Mouse (Mus musculus) hindbrain, embryonic 14.5 days (tissue): ENCODE results near the gene 1700020D05Rik. TPM values are rescaled to one million over a fixed set of nuclear protein-coding genes. Genes with fewer than 3 reads are reported as not detected.
"Not testable (repeated sequence)": the region's sequence is repeated elsewhere in the genome, so short reads cannot be mapped to it uniquely, and the experiment has no call there.

Experiments
- ATAC-seq: fragments of 200-750 bp; cut with Nextera tagmentation; 2 replicates; pipeline ENCODE4 v1.8.0; 2017; ENCODE audit warnings: moderate number of reproducible peaks, mild to moderate bottlenecking, moderate TSS enrichment, moderate library complexity; ENCODE audit not compliant: low FRiP score
- DNase-seq: peaks from one replicate; pipeline ENCODE4 v3.0.0-alpha.2; 2015; ENCODE audit warnings: low spot score
- H3K27ac ChIP-seq: fragments of 300-500 bp; sonication (generic); 2 replicates; pipeline ENCODE4 v1.5.1; 2014; ENCODE audit warnings: mild to moderate bottlenecking, moderate library complexity
- H3K27me3 ChIP-seq: fragments of 300-500 bp; sonication (generic); 2 replicates; pipeline ENCODE4 v1.6.1; 2014; ENCODE audit warnings: mild to moderate bottlenecking, low read length, mixed read lengths; ENCODE audit not compliant: control insufficient read depth, insufficient read depth
- H3K36me3 ChIP-seq: fragments of 300-500 bp; sonication (generic); replicated peaks from 2 replicates; pipeline ENCODE4 v1.6.1; 2014; ENCODE audit not compliant: control insufficient read depth, insufficient read depth
- H3K4me1 ChIP-seq: fragments of 300-500 bp; sonication (generic); replicated peaks from 2 replicates; pipeline ENCODE4 v1.6.1; 2014; ENCODE audit warnings: antibody characterized with exemption, low read length, mixed read lengths; ENCODE audit not compliant: control insufficient read depth, insufficient read depth
- H3K4me2 ChIP-seq: fragments of 300-500 bp; sonication (generic); replicated peaks from 2 replicates; pipeline ENCODE4 v1.6.1; 2014; ENCODE audit warnings: mild to moderate bottlenecking, moderate library complexity
- H3K4me3 ChIP-seq: fragments of 300-500 bp; sonication (generic); replicated peaks from 2 replicates; pipeline ENCODE4 v1.5.1; 2014; ENCODE audit warnings: mild to moderate bottlenecking, low read length
- H3K9ac ChIP-seq: fragments of 300-500 bp; sonication (generic); 2 replicates; pipeline ENCODE4 v1.6.1; 2014
- H3K9me3 ChIP-seq: fragments of 300-500 bp; sonication (generic); 2 replicates; pipeline ENCODE4 v1.6.1; 2016; ENCODE audit warnings: low read length; ENCODE audit not compliant: control insufficient read depth
- WGBS: fragments of 180-500 bp; shearing (Covaris S2); extraction: QIAGEN DNeasy Blood & Tissue Kit; methylation state at CpG from one replicate; pipeline ENCODE4 v1.1.7; 2014; 5-methylcytosine and 5-hydroxymethylcytosine counted together
- polyA plus RNA-seq: library from polyadenylated mRNA; unstranded; fragments of >200 nt; fragmentation: Nextera tagmentation; extraction: Ambion mirVana; gene quantifications from 2 replicates; pipeline ENCODE4 v1.2.1, GENCODE M21; 2014

1700020D05Rik gene
- polyA plus RNA-seq, 1 experiment from 2014 or later, result 0.58 TPM

DNA sequence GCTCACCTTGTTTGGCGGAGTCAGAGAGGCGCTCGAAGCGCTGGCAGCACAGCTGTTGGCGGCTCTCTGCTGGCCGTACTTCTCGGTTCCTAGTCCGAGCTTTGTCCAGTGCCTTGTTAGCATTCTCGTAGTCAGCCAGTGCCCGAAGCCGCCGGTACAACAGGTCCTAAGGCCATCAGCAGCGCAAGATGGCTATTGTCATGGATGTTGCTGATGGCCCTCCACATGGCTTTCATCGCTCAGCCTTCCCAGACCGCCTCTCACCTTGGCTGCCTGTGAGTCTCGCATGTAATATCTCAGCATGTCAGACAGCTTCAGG, 7.6 kb downstream of the 1700020D05Rik start:
- no peaks in the 10 kb centered on the region for H3K27me3 ChIP-seq
- H3K9me3 ChIP-seq, result no peaks in the 10 kb centered on the region
- peaks cover 74% of the 10 kb centered on the region for H3K36me3 ChIP-seq
- H3K4me3 ChIP-seq, result no peak overlapping the region
- DNase-seq, result no peak
- H3K9ac ChIP-seq, result no peak overlapping the region
- ATAC-seq, result no peak
- H3K27ac ChIP-seq, result no peak overlapping the region
- WGBS, result 86% methylated on average over 16 of the region's 16 CpGs
- peaks cover 12% of the 10 kb centered on the region; the same call in 1 of the 2 replicates for H3K4me1 ChIP-seq
- no peak overlapping the region for H3K4me2 ChIP-seq

DNA sequence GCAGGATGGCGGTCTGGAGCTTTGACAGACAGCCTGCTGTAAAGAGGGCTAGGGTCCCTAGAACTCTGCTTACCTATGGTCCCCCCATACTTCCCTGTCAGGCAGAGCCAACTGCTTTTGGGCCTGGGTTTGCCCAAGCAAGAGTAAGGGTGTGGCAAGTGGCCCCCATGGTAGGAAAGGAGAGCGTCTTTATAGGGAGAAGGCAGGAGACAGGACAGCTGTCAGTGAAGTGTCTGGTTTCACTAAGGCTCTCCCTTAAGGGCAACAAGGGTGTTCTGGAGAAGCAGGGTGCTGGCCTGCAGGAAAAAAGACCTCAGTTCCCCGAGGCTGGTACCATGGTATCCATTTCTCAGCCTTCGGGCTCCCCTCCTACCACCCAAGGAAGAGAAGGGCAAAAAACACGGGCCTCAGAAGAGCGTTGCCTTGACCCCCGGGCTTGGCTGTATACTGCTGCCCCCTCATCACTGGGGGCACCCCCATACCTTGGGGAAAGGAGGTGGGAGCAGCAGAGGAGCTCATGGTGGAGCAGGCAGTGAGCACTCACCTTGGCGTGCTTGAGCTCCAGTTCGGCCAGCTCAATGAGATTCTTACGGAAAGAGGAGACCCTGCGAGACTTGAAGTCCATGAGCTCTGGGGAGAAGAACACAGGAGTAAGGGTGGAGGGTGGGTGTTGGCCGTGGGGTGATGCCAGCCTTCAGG, 8.1 kb downstream of the 1700020D05Rik start:
- Histone ChIP-seq H3K9me3 (no peaks in the 10 kb centered on the region), H3K9ac (no peak overlapping the region), H3K27ac (no peak overlapping the region), H3K4me2 (no peak overlapping the region), H3K4me3 (no peak overlapping the region), H3K27me3 (no peaks in the 10 kb centered on the region), H3K36me3 (peaks cover 74% of the 10 kb centered on the region), H3K4me1 (peaks cover 12% of the 10 kb centered on the region; the same call in 1 of the 2 replicates)
- ATAC-seq (no peak), DNase-seq (no peak)
- WGBS, result 89% methylated on average over 12 of the region's 12 CpGs

DNA sequence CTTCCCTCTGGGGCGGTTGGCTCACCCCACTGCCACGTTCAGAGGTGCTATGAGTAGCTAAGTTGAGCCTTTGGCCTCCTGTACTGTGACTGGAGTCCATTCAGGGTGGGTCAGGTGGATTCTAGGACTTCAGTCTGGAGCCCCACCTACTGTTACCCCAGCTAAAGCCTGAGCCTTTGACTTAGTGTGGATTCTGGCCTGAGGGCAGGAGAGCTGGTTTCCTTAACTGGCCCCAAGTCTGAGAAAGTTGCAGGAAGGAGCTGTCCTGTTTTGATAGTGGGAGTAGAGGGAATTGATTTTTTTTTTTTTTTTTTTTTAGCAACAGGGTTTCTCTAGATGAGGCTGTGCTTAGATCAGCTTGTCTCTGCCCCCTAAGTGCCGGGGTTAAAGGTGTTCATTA, 9.3 kb downstream of the 1700020D05Rik start:
- 94% methylated on average over 3 of the region's 3 CpGs for WGBS
- H3K36me3 ChIP-seq, result peaks cover 69% of the 10 kb centered on the region
- no peaks in the 10 kb centered on the region for H3K9me3 ChIP-seq
- no peak for DNase-seq
- peaks cover 19% of the 10 kb centered on the region for H3K4me1 ChIP-seq
- ATAC-seq, result no peak
- no peak overlapping the region for H3K4me3 ChIP-seq
- no peaks in the 10 kb centered on the region for H3K27me3 ChIP-seq
- no peak overlapping the region for H3K27ac ChIP-seq
- no peak overlapping the region for H3K9ac ChIP-seq
- no peak overlapping the region for H3K4me2 ChIP-seq

DNA sequence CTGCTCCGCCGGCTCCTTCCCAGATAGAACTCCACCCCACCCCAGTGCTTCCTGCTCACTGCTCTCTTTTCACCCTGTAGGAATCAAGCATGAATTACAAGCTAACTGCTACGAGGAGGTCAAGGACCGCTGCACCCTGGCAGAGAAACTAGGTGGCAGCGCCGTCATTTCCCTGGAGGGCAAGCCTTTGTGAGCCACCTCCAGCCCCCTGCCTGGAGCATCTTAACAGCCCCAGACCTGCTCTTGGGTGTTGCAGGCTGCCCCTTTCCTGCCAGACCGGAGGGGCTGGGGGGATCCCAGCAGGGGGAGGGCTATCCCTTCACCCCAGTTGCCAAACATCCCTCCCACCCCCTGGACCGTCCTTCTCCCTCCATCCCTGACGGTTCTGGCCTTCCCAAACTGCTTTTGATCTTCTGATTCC, 10.3 kb downstream of the 1700020D05Rik start:
- not testable (repeated sequence) for H3K9ac ChIP-seq, DNase-seq, ATAC-seq, H3K9me3 ChIP-seq, H3K27me3 ChIP-seq, H3K4me3 ChIP-seq, H3K27ac ChIP-seq
- H3K4me1 ChIP-seq, result peaks cover 21% of the 10 kb centered on the region
- 58% methylated on average over 9 of the region's 9 CpGs for WGBS
- H3K4me2 ChIP-seq, result 0 out of 2 replicates have a peak overlapping the region, but pooled peaks have one; percentile 86
- H3K36me3 ChIP-seq, result peaks cover 66% of the 10 kb centered on the region

DNA sequence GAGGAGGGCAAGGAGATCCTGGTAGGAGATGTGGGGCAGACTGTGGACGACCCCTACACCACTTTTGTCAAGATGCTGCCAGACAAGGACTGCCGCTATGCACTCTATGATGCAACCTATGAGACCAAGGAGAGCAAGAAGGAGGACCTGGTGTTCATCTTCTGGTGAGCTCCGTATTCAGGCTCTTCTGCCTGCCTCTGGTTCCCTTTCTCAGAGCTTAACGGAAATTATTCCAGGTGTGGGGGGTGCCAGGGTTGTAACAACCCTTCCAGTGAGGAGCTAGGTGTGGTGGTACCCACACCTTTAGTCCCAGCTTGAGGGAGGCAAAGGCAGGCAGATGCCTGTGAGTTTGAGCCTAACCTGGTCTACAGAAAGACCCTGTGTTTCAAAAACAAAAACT, 10.9 kb downstream of the 1700020D05Rik start:
- H3K9ac ChIP-seq, result no peak overlapping the region
- H3K36me3 ChIP-seq, result peaks cover 60% of the 10 kb centered on the region
- H3K4me3 ChIP-seq, result no peak overlapping the region
- H3K4me2 ChIP-seq, result peak overlapping the region; percentile 86; the same call in 1 of the 2 replicates
- peaks cover 21% of the 10 kb centered on the region for H3K4me1 ChIP-seq
- WGBS, result 92% methylated on average over 4 of the region's 4 CpGs
- H3K27me3 ChIP-seq, result no peaks in the 10 kb centered on the region
- no peaks in the 10 kb centered on the region for H3K9me3 ChIP-seq
- no peak overlapping the region for H3K27ac ChIP-seq
- ATAC-seq (no peak), DNase-seq (no peak)

DNA sequence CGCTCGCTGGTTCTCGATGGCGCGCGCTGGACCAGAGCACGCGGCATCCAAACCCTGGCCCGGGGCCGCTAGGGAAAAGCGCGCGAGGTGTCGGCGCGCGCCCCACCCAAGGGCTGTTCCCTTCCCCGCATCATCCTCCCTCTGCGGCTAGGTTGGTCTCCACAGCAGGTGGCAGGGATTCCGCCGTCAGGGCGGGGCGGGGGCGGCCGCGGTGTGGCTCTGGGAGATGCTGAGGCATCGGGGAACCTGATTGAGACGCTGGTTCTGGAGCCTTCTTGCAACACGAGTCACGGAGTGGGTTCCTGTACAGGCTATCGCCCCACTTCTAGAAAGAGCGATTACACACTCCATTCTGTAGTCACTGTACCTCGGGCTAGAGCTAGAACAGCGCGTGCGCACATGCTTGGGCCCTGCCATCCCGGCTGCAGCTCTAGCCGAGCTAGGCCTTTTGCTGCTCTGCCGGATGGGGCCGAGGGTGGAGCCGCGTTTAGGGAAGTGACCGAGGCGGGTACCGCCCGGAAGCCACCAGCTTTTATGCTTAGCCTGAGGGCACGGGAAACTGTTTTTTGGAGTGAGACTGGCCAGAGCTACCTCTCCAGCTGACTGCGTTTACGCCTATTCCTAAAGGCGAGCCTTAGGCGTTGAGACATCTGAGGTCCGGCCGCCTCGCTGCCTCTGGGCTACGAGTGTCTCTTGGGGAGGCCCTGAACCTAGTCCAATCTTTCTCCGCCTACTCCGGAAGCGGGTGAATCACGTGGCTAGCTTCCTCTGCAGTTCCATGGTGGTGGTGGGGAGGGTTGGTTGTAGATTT, 12.5 kb downstream of the 1700020D05Rik start:
- under 1% methylated on average over 58 of the region's 59 CpGs for WGBS
- H3K4me3 ChIP-seq, result peak overlapping the region; percentile 77
- DNase-seq, result peak; percentile 75
- H3K36me3 ChIP-seq, result peaks cover 44% of the 10 kb centered on the region
- H3K9me3 ChIP-seq, result no peaks in the 10 kb centered on the region
- ATAC-seq, result peak; percentile 44
- H3K4me1 ChIP-seq, result peaks cover 30% of the 10 kb centered on the region
- H3K27me3 ChIP-seq, result no peaks in the 10 kb centered on the region
- H3K4me2 ChIP-seq, result peak overlapping the region; percentile 86
- H3K27ac ChIP-seq, result peak overlapping the region; percentile 99
- H3K9ac ChIP-seq, result peak overlapping the region; percentile 93

DNA sequence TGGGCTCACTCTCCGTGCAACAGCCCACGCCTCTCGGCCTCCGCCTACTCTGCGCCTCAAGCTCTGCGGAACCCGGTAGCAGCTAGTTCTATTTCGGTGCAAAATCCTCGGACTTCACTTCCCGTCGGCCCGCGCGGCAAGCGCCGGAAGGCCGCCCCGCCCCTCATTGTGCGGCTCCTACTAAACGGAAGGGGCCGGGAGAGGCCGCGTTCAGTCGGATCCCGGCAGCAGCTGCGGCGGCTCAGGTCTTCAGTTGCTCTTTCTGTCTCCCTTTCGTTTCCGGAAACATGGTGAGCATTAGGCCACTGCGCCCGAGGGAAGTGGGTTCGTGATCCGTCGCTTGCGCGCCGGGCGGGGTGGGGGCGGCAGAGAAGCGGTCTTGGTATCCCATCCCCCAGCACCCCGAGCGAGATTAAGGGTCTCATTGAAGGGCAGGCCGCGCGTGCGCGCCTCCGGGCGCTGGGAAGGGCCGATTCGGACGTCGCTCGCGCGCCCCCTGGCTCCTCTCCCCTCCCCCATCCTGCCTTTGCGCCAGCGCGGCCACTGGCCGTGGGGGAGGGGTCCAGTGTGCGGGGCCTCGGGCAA, 13.2 kb downstream of the 1700020D05Rik start, which contains the start of gene Cfl1:
Cfl1 (plus strand) TSS at position 143 of the 585 bp plus-strand sequence.
- peak within 1 kb of the TSS; percentile 77 for H3K4me3 ChIP-seq
- peak within 1 kb of the TSS; percentile 93 for H3K9ac ChIP-seq
- peak within 1 kb of the TSS; percentile 99 for H3K27ac ChIP-seq
- peak within 1 kb of the TSS; percentile 86 for H3K4me2 ChIP-seq
- no peaks in the 10 kb centered on the region for H3K9me3 ChIP-seq
- no peaks in the 10 kb centered on the region for H3K27me3 ChIP-seq
- WGBS, result under 1% methylated on average over 59 of the region's 62 CpGs
- H3K4me1 ChIP-seq, result peaks cover 30% of the 10 kb centered on the region
- DNase-seq (peak; percentile 94), ATAC-seq (peak; percentile 76)
- peaks cover 43% of the 10 kb centered on the region for H3K36me3 ChIP-seq

DNA sequence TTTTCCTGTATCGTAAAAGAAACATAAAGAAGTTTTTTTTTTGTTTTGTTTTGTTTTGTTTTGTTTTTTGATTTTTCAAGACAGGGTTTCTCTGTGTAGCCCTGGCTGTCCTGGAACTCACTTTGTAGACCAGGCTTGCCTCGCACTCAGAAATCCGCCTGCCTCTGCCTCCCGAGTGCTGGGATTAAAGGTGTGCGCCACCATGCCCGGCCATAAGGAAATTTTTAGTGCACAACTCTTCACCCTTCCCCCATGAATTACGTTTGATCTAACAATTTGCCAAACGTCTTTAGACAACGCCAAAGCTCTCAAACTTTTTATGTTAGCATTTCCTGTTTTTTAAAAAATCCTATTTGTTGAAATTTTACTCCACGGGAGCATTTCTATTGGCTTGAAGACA, 13.9 kb downstream of the 1700020D05Rik start:
- not testable (repeated sequence) for H3K9ac ChIP-seq, H3K27me3 ChIP-seq, ATAC-seq, DNase-seq, H3K9me3 ChIP-seq
- WGBS, result 51% methylated on average over 10 of the region's 10 CpGs
- Histone ChIP-seq H3K4me2 (peak overlapping the region; percentile 86), H3K4me1 (peaks cover 30% of the 10 kb centered on the region), H3K4me3 (peak overlapping the region; percentile 77; the same call in 1 of the 2 replicates), H3K36me3 (peaks cover 43% of the 10 kb centered on the region), H3K27ac (peak overlapping the region; percentile 99)
